Mouse (Mus musculus) bone marrow macrophage, adult 2 months (primary cell): ENCODE data around the gene Sult2a1. TPM values are rescaled to one million over a fixed set of nuclear protein-coding genes. Genes with fewer than 3 reads are reported as not detected.
"Not testable (repeated sequence)": the region's sequence is repeated elsewhere in the genome, so short reads cannot be mapped to it uniquely, and the experiment has no call there.

ENCODE experiments used
- H3K27ac ChIP-seq: 2 replicates; pipeline ENCODE4 v1.5.1; 2012; ENCODE audit warnings: low read depth, low read length; ENCODE audit not compliant: insufficient read depth
- H3K4me1 ChIP-seq: 2 replicates; pipeline ENCODE4 v1.6.1; 2012; ENCODE audit warnings: low read length; ENCODE audit not compliant: control insufficient read depth, insufficient read depth
- H3K4me3 ChIP-seq: 2 replicates; pipeline ENCODE4 v1.5.1; 2012; ENCODE audit warnings: mild to moderate bottlenecking, low read length, moderate library complexity; ENCODE audit not compliant: insufficient read depth
- CTCF ChIP-seq: IDR thresholded peaks from 2 replicates; pipeline ENCODE4 v1.5.1; 2012; ENCODE audit warnings: low read depth, mild to moderate bottlenecking, low read length, moderate library complexity
- POLR2A ChIP-seq: IDR thresholded peaks from 2 replicates; pipeline ENCODE4 v1.6.1; 2012; ENCODE audit warnings: mild to moderate bottlenecking, low read depth, low read length, borderline replicate concordance
- polyA plus RNA-seq: library from polyadenylated mRNA; stranded (reverse); fragments of >200 nt; gene quantifications from 2 replicates; pipeline ENCODE4 v1.2.4, GENCODE M21; 2012; ENCODE audit not compliant: missing spikeins, insufficient read depth, insufficient read length

Gene Sult2a1
- polyA plus RNA-seq: not detected in 2 replicates

DNA sequence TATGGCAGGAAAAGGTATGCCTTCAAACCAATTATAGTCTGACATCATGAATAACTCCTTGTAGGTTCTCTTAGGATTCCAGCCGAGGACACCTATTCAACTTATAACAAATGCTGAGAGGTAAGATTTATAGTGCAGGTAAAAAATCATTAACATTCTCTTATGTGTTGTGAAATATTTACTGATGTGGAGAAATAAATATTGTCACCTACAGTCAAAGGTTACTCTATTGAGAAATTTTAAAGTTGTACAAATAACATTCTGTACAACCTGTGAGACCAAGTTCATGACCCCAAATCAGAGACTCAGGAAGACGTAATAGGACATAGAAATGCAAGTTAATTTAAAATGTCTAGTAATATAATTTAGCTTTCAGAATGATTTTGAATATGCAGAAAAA, at the start of gene Sult2a1:
Gene Sult2a1, minus strand, starts transcription at position 101 of the 400 bp plus-strand sequence.
- H3K27ac ChIP-seq, H3K4me1 ChIP-seq, H3K4me3 ChIP-seq: not testable (repeated sequence)

GRCm38 (mm10) chr7:13813913-13814312, 23.3 kb downstream of the Sult2a1 start:
- no peak overlapping the region for H3K4me3 ChIP-seq
- TF ChIP-seq CTCF (no peak), POLR2A (no peak)
- H3K27ac ChIP-seq: no peak overlapping the region
- H3K4me1 ChIP-seq: no peaks in the 10 kb centered on the region

Other genes starting within 250 kb of the Sult2a1 start
- gene Sult2a5, start 213.4 kb downstream of the Sult2a1 start, polyA plus RNA-seq: not detected in 2 replicates
- gene Sult2a2, start 103.9 kb downstream of the Sult2a1 start, polyA plus RNA-seq: not detected in 2 replicates
- not detected in 2 replicates for gene Sult2a4, start 152.2 kb upstream of the Sult2a1 start, polyA plus RNA-seq